Comparison of ENCODE assay signal across 10 mouse cellular contexts in genomic region chr13:63641649-63642226, GRCm38 (mm10).
DNase-seq lines count a peak whose midpoint lies in the region; ATAC-seq lines count a peak whose summit lies in the region.
"Had no signal": no experiment of that assay in that cellular context is flagged by ENCODE, and none has a peak within 500 bp of the region (broad histone marks: within the 10 kb centered on the region; RNA-seq: fewer than 3 reads in every experiment).

No protein-coding gene starts in this region.

- no peak for ATAC-seq in hindbrain, embryonic 12.5 days (ENCODE audit: low FRiP score)
- ATAC-seq in heart, embryonic 12.5 days (ENCODE audit: insufficient number of reproducible peaks, low FRiP score): peak; percentile 22; the same call in 1 of the 2 replicates
- ATAC-seq: inflammation-experienced regulatory T-cells, adult 6 months had no signal

- H3K27ac ChIP-seq in hindbrain, embryonic 10.5 days: no peak overlapping the region
- no peak overlapping the region for H3K27ac ChIP-seq in hindbrain, embryonic 12.5 days
- H3K27ac ChIP-seq in heart, embryonic 12.5 days (ENCODE audit: poor library complexity, severe bottlenecking): no peak overlapping the region
- peak overlapping the region; percentile 71 for H3K27ac ChIP-seq in limb, embryonic 10.5 days

- H3K4me1 ChIP-seq in hindbrain, embryonic 10.5 days (replicated peaks): peaks cover 8% of the 10 kb centered on the region; the same call in 1 of the 2 replicates
- peaks cover 5% of the 10 kb centered on the region for H3K4me1 ChIP-seq in hindbrain, embryonic 12.5 days
- peaks cover 20% of the 10 kb centered on the region for H3K4me1 ChIP-seq in heart, embryonic 12.5 days (replicated peaks)
- peaks cover 26% of the 10 kb centered on the region for H3K4me1 ChIP-seq in limb, embryonic 10.5 days

- no peak overlapping the region for H3K4me3 ChIP-seq in hindbrain, embryonic 10.5 days
- H3K4me3 ChIP-seq in hindbrain, embryonic 12.5 days: no peak overlapping the region
- H3K4me3 ChIP-seq in heart, embryonic 12.5 days: no peak overlapping the region
- no peak overlapping the region for H3K4me3 ChIP-seq in limb, embryonic 10.5 days
- H3K4me3 ChIP-seq: erythroblast, embryonic 14.5 days had no signal

- DNase-seq in hindbrain, embryonic 10.5 days (ENCODE audit: low spot score): peak; percentile 28
- DNase-seq in embryo, embryonic 10 days (ENCODE audit: low spot score): peak; percentile 64
- peak; percentile 55 for DNase-seq in limb, embryonic 10.5 days (ENCODE audit: low spot score)
- no peak for DNase-seq in left cerebral cortex, postnatal 25 days (ENCODE audit: low spot score in 2 of 2)
- DNase-seq in thymus, postnatal 0 days (ENCODE audit: low spot score): no peak
- DNase-seq in gastrocnemius, adult 18-20 months (ENCODE audit: low spot score): no peak

- no peak overlapping the region for H3K9ac ChIP-seq in hindbrain, embryonic 12.5 days
- no peak overlapping the region for H3K9ac ChIP-seq in heart, embryonic 12.5 days

- WGBS in hindbrain, embryonic 10.5 days: 58% methylated on average over 12 of the region's 12 CpGs
- WGBS in hindbrain, embryonic 12.5 days: 48% methylated on average over 12 of the region's 12 CpGs
- WGBS in heart, embryonic 12.5 days: 46% methylated on average over 12 of the region's 12 CpGs
- WGBS in limb, embryonic 10.5 days: 28% methylated on average over 12 of the region's 12 CpGs

- no peak overlapping the region for H3K4me2 ChIP-seq in hindbrain, embryonic 12.5 days (replicated peaks)
- H3K4me2 ChIP-seq in heart, embryonic 12.5 days: no peak overlapping the region

- H3K36me3 ChIP-seq in hindbrain, embryonic 10.5 days: no peaks in the 10 kb centered on the region
- no peaks in the 10 kb centered on the region for H3K36me3 ChIP-seq in hindbrain, embryonic 12.5 days
- no peaks in the 10 kb centered on the region for H3K36me3 ChIP-seq in heart, embryonic 12.5 days
- H3K36me3 ChIP-seq in limb, embryonic 10.5 days: no peaks in the 10 kb centered on the region

- H3K9me3 ChIP-seq in hindbrain, embryonic 10.5 days: no peaks in the 10 kb centered on the region
- no peaks in the 10 kb centered on the region for H3K9me3 ChIP-seq in hindbrain, embryonic 12.5 days (replicated peaks)
- no peaks in the 10 kb centered on the region for H3K9me3 ChIP-seq in heart, embryonic 12.5 days (replicated peaks)
- H3K9me3 ChIP-seq in limb, embryonic 10.5 days (replicated peaks): no peaks in the 10 kb centered on the region

- intact Hi-C loops in left cerebral cortex, postnatal 25 days (cut with DNase I): loop anchor here (5.0 kb wide), 1 partner anchor 74 kb away; no protein-coding TSS in a partner anchor

- H3K27me3 ChIP-seq in hindbrain, embryonic 10.5 days (ENCODE audit: insufficient read depth, poor library complexity, severe bottlenecking): no peaks in the 10 kb centered on the region
- H3K27me3 ChIP-seq in hindbrain, embryonic 12.5 days: no peaks in the 10 kb centered on the region
- no peaks in the 10 kb centered on the region for H3K27me3 ChIP-seq in heart, embryonic 12.5 days (replicated peaks)
- no peaks in the 10 kb centered on the region for H3K27me3 ChIP-seq in limb, embryonic 10.5 days (ENCODE audit: low read depth, poor library complexity, severe bottlenecking)

Comparison
In these comparisons a context has a peak if more than half of its experiments do, and no peak if none do; other contexts are left out.
1. DNase-seq: peak in hindbrain, embryonic 10.5 days (single experiment), embryo, embryonic 10 days (single experiment) and limb, embryonic 10.5 days (single experiment); none in left cerebral cortex, postnatal 25 days (0 of 2), thymus, postnatal 0 days (single experiment) and gastrocnemius, adult 18-20 months (single experiment).